Mouse (Mus musculus) adrenal gland, postnatal 25 days (tissue): ENCODE measurements around the gene Tmem237. TPM values are rescaled to one million over a fixed set of nuclear protein-coding genes. Genes with fewer than 3 reads are reported as not detected.
A peak's percentile ranks its signal among the peaks of the same experiment; 100 is the strongest.

ENCODE experiments used
- DNase-seq: peaks from one replicate; pipeline ENCODE4 v3.0.0; 2021; ENCODE audit warnings: mixed read lengths
- long read RNA-seq: library from polyadenylated mRNA; stranded (forward); transcript quantifications from one replicate; pipeline ENCODE4 v2.0.0, GENCODE M21; 2021
- total RNA-seq: library from RNA; stranded (reverse); gene quantifications from 2 replicates; pipeline ENCODE4 v1.2.3, GENCODE M21; 2021

The Tmem237 gene
- total RNA-seq = 16.5 and 18.0 TPM in 2 replicates
- long read RNA-seq, partial matches to known transcripts = 2 of 2 reads
- long read RNA-seq, other reads (novel, unspliced or antisense) = 0 of 2 reads

- DNase-seq = peak; percentile 92
Observed at GRCm38 (mm10) chr1:59119720-59120457, at the start of gene Tmem237. TSS of gene Tmem237 (minus strand) at chr1:59120408.

DNA sequence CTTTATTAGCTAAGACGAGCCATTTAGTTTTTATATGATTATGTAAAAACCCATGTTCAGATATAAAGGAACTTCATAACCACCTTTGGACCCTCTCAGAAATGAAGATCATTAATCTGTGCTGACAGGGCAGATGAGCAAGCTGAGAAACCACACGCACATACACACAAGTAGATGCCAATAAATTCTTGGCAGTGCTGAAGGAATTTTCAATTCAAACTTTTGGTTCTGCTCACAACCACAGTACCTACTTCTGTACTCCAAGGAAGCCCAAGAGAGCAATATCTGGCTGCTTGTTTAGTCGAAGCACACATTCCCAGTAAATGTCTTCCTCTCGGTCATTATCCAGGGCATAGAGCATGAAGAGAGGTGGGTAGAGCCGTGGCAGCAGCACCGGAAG is 49.4 kb upstream of the Tmem237 start:
- no peak for DNase-seq

GRCm38 (mm10) chr1:59168556-59168955 is 48.3 kb upstream of the Tmem237 start:
- DNase-seq = no peak

DNA sequence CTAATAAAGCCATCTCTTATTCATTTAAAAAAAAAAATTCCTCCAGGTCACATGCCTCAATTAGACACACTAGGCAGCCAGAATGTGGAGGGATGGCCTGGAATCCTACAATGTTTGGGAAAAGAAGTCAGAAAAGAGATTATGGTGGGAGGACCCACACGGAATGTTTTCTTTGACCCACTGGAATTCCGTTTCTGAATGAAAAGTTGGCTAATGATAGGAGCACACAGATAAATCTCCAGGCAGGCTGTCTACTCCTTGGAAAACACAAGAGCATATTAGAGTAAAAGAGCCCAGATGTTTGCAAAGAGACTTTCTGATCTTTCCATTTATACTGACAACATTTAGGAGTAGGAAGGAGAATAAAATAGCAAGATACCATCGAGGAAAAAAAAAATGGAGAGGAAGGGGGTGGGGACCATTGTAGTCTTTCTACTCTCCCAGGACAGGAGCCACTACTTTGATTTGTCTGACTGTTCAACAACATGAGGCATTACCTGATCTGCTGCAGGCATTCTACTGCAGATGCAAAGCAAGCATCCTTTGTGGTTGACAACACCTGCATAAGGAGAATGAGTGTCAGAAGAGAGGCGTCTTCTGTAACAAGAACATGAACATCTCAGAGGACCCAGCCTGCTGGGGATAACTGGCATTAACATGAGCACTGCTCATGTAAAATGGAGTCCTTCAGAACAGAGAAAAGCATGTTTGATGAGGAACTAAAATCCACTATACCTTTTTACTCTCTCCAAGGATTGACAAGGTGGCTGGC is 47.6 kb upstream of the Tmem237 start:
- no peak for DNase-seq

DNA sequence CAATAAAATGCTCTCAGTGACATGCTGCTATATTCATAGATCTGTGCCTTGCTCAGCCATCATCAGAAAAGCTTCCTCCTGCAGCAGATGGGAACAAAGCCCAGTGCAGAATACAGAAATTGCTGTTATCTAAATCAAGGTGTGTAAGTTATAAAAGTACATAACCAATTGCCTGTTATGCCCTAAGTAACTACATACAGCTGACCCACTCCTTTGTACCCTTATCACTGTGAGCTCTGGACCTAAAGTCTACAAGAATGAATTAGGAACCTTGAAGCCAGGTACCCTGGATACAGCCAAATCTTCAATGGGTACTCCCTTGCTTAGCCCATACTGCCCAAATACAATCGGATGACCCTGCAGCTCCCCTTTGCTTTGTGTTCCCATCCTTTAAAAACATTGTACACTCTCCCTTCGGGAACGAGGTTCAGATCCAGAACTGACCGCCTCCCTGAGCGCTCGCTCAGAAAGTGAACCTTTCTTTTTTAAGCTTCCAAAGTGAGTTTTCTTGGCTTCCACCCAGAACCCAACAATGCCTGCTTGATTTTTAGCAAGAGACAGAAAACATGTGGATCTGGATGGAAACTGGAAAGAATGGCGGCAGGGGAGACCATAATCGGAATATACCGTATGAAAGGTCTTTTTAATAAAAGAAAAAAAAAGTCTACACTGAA is 46.2 kb upstream of the Tmem237 start:
- no peak for DNase-seq

DNA sequence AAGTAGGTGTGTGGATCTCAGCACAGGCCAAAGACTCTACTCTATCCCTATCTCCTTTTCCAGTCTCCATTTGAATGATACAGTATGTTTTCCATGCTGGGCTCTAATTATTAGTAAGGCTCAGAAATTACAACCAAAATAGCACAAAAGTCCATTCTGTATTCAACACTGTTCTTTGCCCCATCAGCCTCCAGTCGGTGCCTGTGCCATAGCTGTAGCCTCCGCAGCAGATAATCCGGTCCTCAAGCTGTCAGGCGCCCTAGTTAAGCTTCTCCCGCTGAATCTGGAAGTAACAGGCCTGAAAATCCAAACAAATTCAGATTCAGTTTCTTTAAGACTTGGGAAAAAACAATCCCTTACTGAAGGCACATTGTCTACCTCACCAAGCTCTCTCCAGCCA is 43.7 kb upstream of the Tmem237 start:
- no peak for DNase-seq

DNA sequence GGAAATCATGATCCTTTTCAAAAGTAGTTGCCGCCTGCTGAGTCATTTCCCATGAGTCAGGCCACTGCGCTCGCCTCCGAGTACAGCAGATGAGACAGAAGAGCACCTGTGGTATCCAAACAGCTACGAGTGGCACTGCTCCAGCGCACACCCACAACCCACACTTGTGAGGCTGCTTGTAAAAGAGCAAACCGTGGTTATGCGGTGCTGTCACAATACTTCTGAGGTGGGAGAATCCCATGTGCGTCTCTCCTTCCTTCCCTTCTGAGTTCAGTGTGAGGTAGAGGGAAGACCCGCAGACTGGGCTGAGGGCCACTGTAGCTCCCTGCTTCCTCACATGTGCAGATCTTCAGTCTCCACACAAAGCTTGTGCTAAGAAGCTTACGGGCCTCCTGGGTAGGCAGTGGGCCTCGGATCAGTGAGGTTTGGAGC is 42.8 kb upstream of the Tmem237 start, which contains the start of gene Mpp4:
Mpp4 (minus strand) TSS at position 360 of the 432 bp plus-strand sequence.
- peak; percentile 16 for DNase-seq

DNA sequence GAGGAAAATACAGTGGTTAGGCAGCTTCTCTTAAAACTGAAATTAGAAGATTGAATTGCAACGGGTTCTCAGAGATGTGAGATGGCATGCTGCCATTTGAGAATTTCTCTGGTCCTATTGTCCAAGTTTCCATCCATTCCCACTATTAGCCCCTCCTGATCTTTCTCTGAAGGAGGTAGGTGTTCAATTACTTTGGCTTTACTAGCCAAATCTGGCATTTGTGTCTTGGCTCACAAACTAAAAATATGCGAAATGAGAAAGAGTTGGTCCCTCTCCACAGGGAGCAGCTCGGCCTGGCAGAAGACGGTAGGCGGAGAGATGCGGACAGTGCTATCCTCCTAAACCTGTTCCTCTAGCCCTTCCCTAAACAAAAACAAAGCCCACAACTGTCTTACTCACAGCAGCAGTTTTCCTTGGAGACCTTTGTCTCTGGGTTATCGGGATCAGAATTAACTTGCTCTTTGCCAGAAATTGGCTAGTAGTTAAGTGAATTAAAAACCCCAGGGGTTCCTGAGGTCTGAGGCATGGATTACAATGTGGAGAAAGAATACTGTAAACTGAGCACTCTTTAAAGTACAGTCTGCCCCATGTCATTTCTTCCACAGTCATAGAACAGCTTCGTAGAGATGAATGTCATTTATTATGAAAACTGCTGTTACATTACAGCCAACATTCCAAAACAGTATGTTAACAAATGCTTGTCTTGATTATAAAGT is 42.3 kb upstream of the Tmem237 start:
- DNase-seq = no peak

GRCm38 (mm10) chr1:59161396-59161795 is 41.2 kb upstream of the Tmem237 start:
- no peak for DNase-seq

DNA sequence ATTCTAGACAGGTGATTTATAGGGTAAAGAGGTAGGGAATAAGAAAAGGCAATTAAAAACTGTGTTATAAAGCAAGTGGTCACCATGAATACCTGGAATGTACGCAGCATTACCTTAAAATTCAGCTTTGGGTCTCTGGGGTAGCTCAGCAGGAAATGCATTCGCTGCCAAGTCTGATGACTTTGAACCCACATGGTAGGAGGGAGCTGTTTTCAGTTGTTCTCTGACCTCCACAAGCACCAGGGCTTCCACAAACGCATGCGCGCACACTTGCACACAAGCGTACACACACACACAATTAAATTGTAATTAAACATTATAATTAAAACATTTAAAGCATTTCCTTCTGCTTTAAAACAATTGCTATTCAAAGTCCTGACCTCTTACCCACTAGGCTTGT is 40.7 kb upstream of the Tmem237 start:
- DNase-seq = no peak

- DNase-seq = no peak
Observed at GRCm38 (mm10) chr1:59159136-59159535, 38.9 kb upstream of the Tmem237 start.

- no peak for DNase-seq
Observed at GRCm38 (mm10) chr1:59158498-59158897, 38.3 kb upstream of the Tmem237 start.

GRCm38 (mm10) chr1:59157846-59158245 is 37.6 kb upstream of the Tmem237 start:
- no peak for DNase-seq

DNA sequence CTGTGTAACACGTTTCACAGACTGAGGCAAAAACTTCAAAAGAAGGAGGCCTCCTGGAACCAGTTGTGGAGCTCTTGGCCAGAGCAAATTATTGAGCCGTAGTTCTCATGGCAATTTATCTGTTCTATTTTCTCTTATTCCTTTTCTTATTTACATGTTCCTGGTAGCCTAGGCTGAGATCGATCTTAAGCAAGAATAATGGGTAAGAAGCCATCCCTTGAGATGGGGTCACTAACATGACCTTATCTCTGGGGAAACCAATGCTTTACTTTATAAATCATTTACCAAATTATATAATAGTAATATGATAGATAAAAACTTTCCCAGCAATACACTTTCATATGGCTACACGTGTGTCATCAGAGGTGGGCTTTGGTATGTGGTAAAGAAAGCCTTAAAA is 32.1 kb upstream of the Tmem237 start:
- no peak for DNase-seq

DNA sequence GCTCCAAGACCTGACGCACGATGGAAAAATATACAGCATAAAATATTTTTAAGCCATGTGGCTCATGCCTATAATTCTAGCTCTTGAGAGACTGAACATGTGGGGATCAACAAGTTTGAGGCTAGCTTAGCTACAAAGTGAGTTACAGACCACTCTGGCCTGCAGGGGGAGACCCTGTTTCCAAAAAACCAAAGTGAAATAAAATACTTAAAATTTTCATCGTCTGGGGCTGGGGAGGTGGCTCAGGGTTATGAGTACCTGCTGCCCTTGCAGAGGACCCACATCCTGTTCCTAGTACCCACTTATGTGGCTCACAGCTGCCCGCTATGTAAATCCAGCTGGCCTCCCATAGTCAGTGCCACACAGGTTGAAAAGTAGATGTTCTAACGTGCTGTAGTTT is 30.3 kb upstream of the Tmem237 start:
- no peak for DNase-seq

DNA sequence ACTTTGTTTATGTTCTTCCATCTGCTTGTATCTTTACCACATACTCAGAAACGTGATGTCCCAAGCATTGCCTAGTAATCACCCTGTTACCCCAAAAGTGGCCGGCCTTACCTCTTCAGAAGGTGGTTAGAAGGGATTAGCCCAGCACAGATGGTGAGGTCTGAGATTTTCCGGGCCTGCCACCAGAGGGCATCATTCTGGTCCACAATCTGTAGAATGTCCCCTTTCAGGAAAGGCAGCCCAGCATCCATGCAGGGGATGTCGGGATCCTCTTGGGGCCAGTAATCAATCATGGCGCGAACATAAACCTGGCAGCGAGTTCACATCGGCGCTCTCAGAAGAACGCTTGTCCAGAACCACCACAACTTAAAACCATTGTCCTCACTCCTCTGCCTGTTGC is 24.3 kb upstream of the Tmem237 start:
- DNase-seq = peak; percentile 46

GRCm38 (mm10) chr1:59142809-59143208 is 22.6 kb upstream of the Tmem237 start:
- DNase-seq = peak; percentile 67

GRCm38 (mm10) chr1:59134419-59134818 is 14.2 kb upstream of the Tmem237 start:
- no peak for DNase-seq

GRCm38 (mm10) chr1:59128879-59129278 is 8.7 kb upstream of the Tmem237 start:
- DNase-seq = no peak

DNA sequence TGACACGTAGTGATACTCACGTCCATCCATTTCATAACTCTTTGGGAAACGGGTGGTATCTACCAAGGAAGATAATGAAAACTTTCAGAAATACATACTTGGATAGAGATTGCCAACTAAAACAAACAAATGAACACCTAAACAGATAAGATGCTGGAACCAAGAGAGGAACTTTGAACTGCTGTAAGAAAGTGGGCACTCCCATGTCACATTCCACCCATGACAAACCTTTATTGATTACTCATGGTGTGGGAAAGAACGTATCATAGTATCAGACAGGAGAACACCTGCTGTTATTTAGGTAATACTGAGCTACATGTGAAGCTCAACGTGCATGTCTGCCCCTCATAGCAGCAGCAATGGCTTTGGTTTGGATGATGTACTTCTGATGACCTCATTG is 5.3 kb upstream of the Tmem237 start:
- no peak for DNase-seq

GRCm38 (mm10) chr1:59110524-59110923 is 9.7 kb downstream of the Tmem237 start:
- no peak for DNase-seq

- no peak for DNase-seq
Observed at GRCm38 (mm10) chr1:59102071-59102470, 18.1 kb downstream of the Tmem237 start.
